Mouse (Mus musculus) hindbrain, embryonic 12.5 days (tissue): ENCODE results near the gene Slco2a1. TPM values are rescaled to one million over a fixed set of nuclear protein-coding genes. Genes with fewer than 3 reads are reported as not detected.

Experiments
- ATAC-seq: fragments of 200-750 bp; cut with Nextera tagmentation; 2 replicates; pipeline ENCODE4 v1.8.0; 2017; ENCODE audit warnings: moderate TSS enrichment; ENCODE audit not compliant: low FRiP score
- H3K27ac ChIP-seq: fragments of 300-500 bp; sonication (generic); 2 replicates; pipeline ENCODE4 v1.5.1; 2016; ENCODE audit warnings: mild to moderate bottlenecking
- H3K27me3 ChIP-seq: fragments of 300-500 bp; sonication (generic); 2 replicates; pipeline ENCODE4 v1.6.1; 2016; ENCODE audit warnings: mild to moderate bottlenecking
- H3K36me3 ChIP-seq: fragments of 300-500 bp; sonication (generic); 2 replicates; pipeline ENCODE4 v1.6.1; 2016; ENCODE audit warnings: mild to moderate bottlenecking
- H3K4me1 ChIP-seq: fragments of 300-500 bp; sonication (generic); 2 replicates; pipeline ENCODE4 v1.6.1; 2016
- H3K4me2 ChIP-seq: fragments of 300-500 bp; sonication (generic); replicated peaks from 2 replicates; pipeline ENCODE4 v1.6.1; 2016; ENCODE audit warnings: mild to moderate bottlenecking
- H3K4me3 ChIP-seq: fragments of 300-500 bp; sonication (generic); 2 replicates; pipeline ENCODE4 v1.5.1; 2016; ENCODE audit warnings: mild to moderate bottlenecking
- H3K9ac ChIP-seq: fragments of 300-500 bp; sonication (generic); 2 replicates; pipeline ENCODE4 v1.6.1; 2016; ENCODE audit warnings: mild to moderate bottlenecking, moderate library complexity
- H3K9me3 ChIP-seq: fragments of 300-500 bp; sonication (generic); replicated peaks from 2 replicates; pipeline ENCODE4 v1.6.1; 2016; ENCODE audit warnings: mild to moderate bottlenecking
- WGBS: fragments of 180-500 bp; shearing (Covaris S2); methylation state at CpG from one replicate; pipeline ENCODE4 v1.1.7; 2016; 5-methylcytosine and 5-hydroxymethylcytosine counted together
- polyA plus RNA-seq: library from polyadenylated mRNA; unstranded; fragments of >200 nt; fragmentation: Nextera tagmentation; extraction: Ambion mirVana; gene quantifications from 2 replicates; pipeline ENCODE4 v1.2.1, GENCODE M21; 2016

Slco2a1 gene
- polyA plus RNA-seq, 1 experiment from 2014 or later: 1.1 TPM

DNA sequence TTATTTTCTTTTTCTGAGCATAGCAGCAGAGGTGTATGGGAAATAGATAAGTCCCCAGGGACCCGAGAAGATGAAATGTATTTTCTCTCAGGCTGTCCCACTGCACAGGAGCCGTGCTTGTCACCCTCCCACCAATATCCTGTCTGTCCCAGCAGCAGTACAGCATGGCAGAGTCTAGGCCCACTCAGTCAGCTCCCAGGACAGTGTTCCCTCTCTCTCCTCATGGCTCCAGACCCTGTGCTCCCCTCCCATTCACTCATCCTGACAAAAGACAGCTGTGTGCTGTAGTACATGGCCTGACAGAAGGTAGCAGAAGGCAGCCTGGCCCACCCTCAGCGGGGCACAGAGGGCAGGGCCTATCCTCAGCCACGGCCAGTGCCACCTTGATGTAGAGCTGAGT is 155.4 kb downstream of the Slco2a1 start:
- H3K9ac ChIP-seq: peak overlapping the region; percentile 27; the same call in 1 of the 2 replicates

DNA sequence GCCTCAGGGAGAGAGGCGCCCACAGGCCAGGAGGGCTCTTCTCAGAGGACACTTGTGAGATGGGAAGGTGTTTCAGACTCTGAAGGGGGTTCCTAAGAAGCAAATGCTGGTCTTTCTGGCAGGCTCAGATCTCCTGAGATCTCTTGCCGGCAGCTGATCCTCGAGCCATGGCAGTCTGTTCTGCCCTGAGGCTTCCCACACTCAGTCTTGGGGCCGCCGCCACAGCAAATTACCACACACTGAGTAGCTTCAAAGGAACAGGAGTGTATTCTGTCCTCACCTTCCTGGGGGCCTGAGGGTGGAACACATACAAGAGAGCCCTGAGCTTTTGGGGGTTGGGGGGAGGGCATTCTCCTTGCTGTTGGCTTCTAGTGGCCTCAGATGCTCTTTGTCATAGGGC is 156.8 kb downstream of the Slco2a1 start:
- no peak overlapping the region for H3K4me3 ChIP-seq
- peaks cover 29% of the 10 kb centered on the region for H3K36me3 ChIP-seq
- H3K4me1 ChIP-seq: peaks cover 59% of the 10 kb centered on the region
- H3K4me2 ChIP-seq: no peak overlapping the region
- peak overlapping the region; percentile 87 for H3K27ac ChIP-seq
- 37% methylated on average over 5 of the region's 5 CpGs for WGBS
- no peaks in the 10 kb centered on the region for H3K27me3 ChIP-seq
- no peaks in the 10 kb centered on the region for H3K9me3 ChIP-seq
- peak overlapping the region; percentile 38; the same call in 1 of the 2 replicates for H3K9ac ChIP-seq
- no peak for ATAC-seq

More for the DNA sequence above, 155.4 kb downstream of the Slco2a1 start:
- WGBS: 59% methylated on average over 4 of the region's 4 CpGs
- ATAC-seq: no peak; the same call in 1 of the 2 replicates
- Histone ChIP-seq H3K27ac (peak overlapping the region; percentile 87), H3K9me3 (no peaks in the 10 kb centered on the region), H3K4me3 (no peak overlapping the region), H3K4me1 (peaks cover 71% of the 10 kb centered on the region), H3K36me3 (peaks cover 25% of the 10 kb centered on the region), H3K27me3 (no peaks in the 10 kb centered on the region), H3K4me2 (no peak overlapping the region)

Other genes with a start within 250 kb of the Slco2a1 start
- 18.2 and 18.3 TPM in 2 replicates for gene Ryk, start 153.8 kb upstream of the Slco2a1 start, polyA plus RNA-seq
- gene Rab6b, start 123.1 kb downstream of the Slco2a1 start, polyA plus RNA-seq: 58.0 and 62.5 TPM in 2 replicates
- gene Srprb, start 213.4 kb downstream of the Slco2a1 start, polyA plus RNA-seq: 47.6 and 49.5 TPM in 2 replicates
- gene Gm20425, start 241.6 kb downstream of the Slco2a1 start, polyA plus RNA-seq: 3.8 and 6.1 TPM in 2 replicates
- 18.5 and 20.0 TPM in 2 replicates for gene Trf, start 241.7 kb downstream of the Slco2a1 start, polyA plus RNA-seq